Mouse (Mus musculus) megakaryocyte, embryonic 14.5 days (primary cell): Measurements from ENCODE around the gene Dupd1.

Experiments
- FLI1 ChIP-seq: IDR thresholded peaks from 2 replicates; pipeline ENCODE4 v1.6.1; 2012; ENCODE audit warnings: low read length, inconsistent platforms, mixed read lengths
- GATA1 ChIP-seq: IDR thresholded peaks from 3 replicates; pipeline ENCODE4 v1.6.1; 2012; ENCODE audit warnings: mixed read lengths, low read length, inconsistent platforms, borderline replicate concordance

- no peak for TF ChIP-seq GATA1
- TF ChIP-seq FLI1: no peak
These were observed 82.6 kb downstream of the Dupd1 start for GRCm38 (mm10) chr14:21631665-21632200.
